Mouse (Mus musculus) intestine, embryonic 14.5 days (tissue): ENCODE data around the gene Spint4. TPM values are rescaled to one million over a fixed set of nuclear protein-coding genes. Genes with fewer than 3 reads are reported as not detected.

Source experiments
- ATAC-seq: fragments of 200-750 bp; cut with Nextera tagmentation; replicated peaks from 2 replicates; pipeline ENCODE4 v1.8.0; 2017; ENCODE audit warnings: low read depth, moderate number of reproducible peaks, moderate TSS enrichment, moderate library complexity; ENCODE audit not compliant: low FRiP score, low TSS enrichment
- DNase-seq: peaks from one replicate; pipeline ENCODE4 v3.0.0-alpha.2; 2018; ENCODE audit warnings: low spot score
- H3K27ac ChIP-seq: fragments of 300-500 bp; sonication (generic); 2 replicates; pipeline ENCODE4 v1.5.1; 2014; ENCODE audit warnings: low read depth, mild to moderate bottlenecking, control low read depth
- H3K27me3 ChIP-seq: fragments of 300-500 bp; sonication (generic); replicated peaks from 2 replicates; pipeline ENCODE4 v1.6.1; 2014; ENCODE audit warnings: low read length, control low read depth; ENCODE audit not compliant: control insufficient read depth, insufficient read depth
- H3K36me3 ChIP-seq: fragments of 300-500 bp; sonication (generic); 2 replicates; pipeline ENCODE4 v1.6.1; 2014; ENCODE audit warnings: low read length, control low read depth; ENCODE audit not compliant: control insufficient read depth, insufficient read depth
- H3K4me1 ChIP-seq: fragments of 300-500 bp; sonication (generic); replicated peaks from 2 replicates; pipeline ENCODE4 v1.6.1; 2014; ENCODE audit warnings: low read length, control low read depth, mixed read lengths; ENCODE audit not compliant: control insufficient read depth, insufficient read depth
- H3K4me2 ChIP-seq: fragments of 300-500 bp; sonication (generic); 2 replicates; pipeline ENCODE4 v1.6.1; 2014; ENCODE audit warnings: low read length
- H3K4me3 ChIP-seq: fragments of 300-500 bp; sonication (generic); 2 replicates; pipeline ENCODE4 v1.5.1; 2014; ENCODE audit warnings: low read depth, low read length, control low read depth, mixed read lengths
- H3K9ac ChIP-seq: fragments of 300-500 bp; sonication (generic); 2 replicates; pipeline ENCODE4 v1.6.1; 2014; ENCODE audit warnings: mild to moderate bottlenecking, low read length
- H3K9me3 ChIP-seq: fragments of 300-500 bp; sonication (generic); 2 replicates; pipeline ENCODE4 v1.6.1; 2016; ENCODE audit warnings: low read length, control low read depth; ENCODE audit not compliant: control insufficient read depth
- WGBS: fragments of 180-500 bp; shearing (Covaris S2); extraction: QIAGEN DNeasy Blood & Tissue Kit; methylation state at CpG from one replicate; pipeline ENCODE4 v1.1.7; 2014; 5-methylcytosine and 5-hydroxymethylcytosine counted together
- polyA plus RNA-seq: library from polyadenylated mRNA; unstranded; fragments of >200 nt; fragmentation: Nextera tagmentation; extraction: Ambion mirVana; gene quantifications from 2 replicates; pipeline ENCODE4 v1.2.1, GENCODE M21; 2014

Gene Spint4
- polyA plus RNA-seq, 1 experiment from 2014 or later, result not detected

DNA sequence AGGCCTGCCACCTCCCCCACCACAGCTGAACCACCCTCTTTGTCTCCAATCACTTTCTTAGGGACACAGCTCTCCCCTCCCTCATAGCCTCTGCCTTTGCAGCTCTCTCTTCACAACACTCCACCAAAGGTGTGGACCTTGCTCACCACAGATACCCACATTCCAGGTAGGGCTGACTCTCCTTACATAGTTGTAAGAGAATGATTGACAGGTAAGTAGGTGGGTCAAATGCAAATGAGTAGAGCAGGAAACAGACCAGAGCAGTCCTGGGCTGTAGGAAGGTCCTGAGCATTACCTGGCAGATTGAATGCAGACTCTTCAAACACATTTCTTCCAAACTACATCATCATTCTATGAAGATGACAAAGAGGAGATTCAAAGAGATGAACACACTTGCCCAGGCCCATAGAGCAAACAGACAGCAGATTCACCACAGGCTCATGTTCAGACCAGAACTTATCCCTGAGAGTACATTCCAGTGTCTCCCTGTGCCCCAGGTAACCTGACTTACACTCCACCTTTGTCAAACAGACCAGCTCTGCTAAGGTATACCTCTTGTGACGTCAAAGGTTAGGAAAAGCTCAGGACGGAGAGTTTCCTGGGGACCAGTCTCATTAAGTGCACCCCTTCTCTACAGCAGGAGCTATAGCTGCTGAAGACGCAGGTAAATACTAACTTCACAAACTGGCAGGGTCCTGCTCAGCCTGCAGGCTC lies 39.2 kb downstream of the Spint4 start:
- peaks cover 10% of the 10 kb centered on the region for H3K4me1 ChIP-seq
- peak overlapping the region; percentile 29; the same call in 1 of the 2 replicates for H3K27ac ChIP-seq
- no peak overlapping the region for H3K4me2 ChIP-seq
- no peak overlapping the region for H3K9ac ChIP-seq
- ATAC-seq (peak; percentile 71), DNase-seq (no peak)
- no peaks in the 10 kb centered on the region for H3K27me3 ChIP-seq
- 58% methylated on average over 3 of the region's 3 CpGs for WGBS
- no peaks in the 10 kb centered on the region for H3K36me3 ChIP-seq
- H3K4me3 ChIP-seq, result no peak overlapping the region
- no peaks in the 10 kb centered on the region for H3K9me3 ChIP-seq

GRCm38 (mm10) chr2:164739876-164740275 lies 41.6 kb downstream of the Spint4 start:
- 60% methylated on average over 7 of the region's 7 CpGs for WGBS
- H3K9me3 ChIP-seq, result no peaks in the 10 kb centered on the region
- H3K27ac ChIP-seq, result no peak overlapping the region
- no peak overlapping the region for H3K4me2 ChIP-seq
- ATAC-seq, result no peak
- no peak for DNase-seq
- H3K27me3 ChIP-seq, result no peaks in the 10 kb centered on the region
- H3K36me3 ChIP-seq, result no peaks in the 10 kb centered on the region
- no peak overlapping the region for H3K4me3 ChIP-seq
- no peaks in the 10 kb centered on the region for H3K4me1 ChIP-seq
- no peak overlapping the region for H3K9ac ChIP-seq

GRCm38 (mm10) chr2:164744987-164745386 lies 46.7 kb downstream of the Spint4 start:
- peak overlapping the region; percentile 95; the same call in 1 of the 2 replicates for H3K9ac ChIP-seq
- peak overlapping the region; percentile 84 for H3K4me3 ChIP-seq
- peaks cover 11% of the 10 kb centered on the region for H3K4me1 ChIP-seq
- DNase-seq (no peak), ATAC-seq (no peak)
- peaks cover 26% of the 10 kb centered on the region for H3K36me3 ChIP-seq
- H3K27me3 ChIP-seq, result no peaks in the 10 kb centered on the region
- H3K9me3 ChIP-seq, result no peaks in the 10 kb centered on the region
- 72% methylated on average over 13 of the region's 13 CpGs for WGBS
- H3K27ac ChIP-seq, result no peak overlapping the region
- peak overlapping the region; percentile 97 for H3K4me2 ChIP-seq

GRCm38 (mm10) chr2:164745843-164746479 lies 47.7 kb downstream of the Spint4 start, which contains the start of the genes Wfdc3 and Dnttip1:
Gene Wfdc3 (minus strand): TSS chr2:164745931.
Gene Dnttip1 (plus strand): TSS chr2:164745983.
- Histone ChIP-seq H3K9ac (peak within 1 kb of the TSS; percentile 95), H3K4me2 (peak within 1 kb of the TSS; percentile 97), H3K4me3 (peak within 1 kb of the TSS; percentile 84), H3K27ac (0 out of 2 replicates have a peak within 1 kb of the TSS, but pooled peaks have one; percentile 16), H3K9me3 (no peaks in the 10 kb centered on the region), H3K27me3 (no peaks in the 10 kb centered on the region), H3K4me1 (peaks cover 11% of the 10 kb centered on the region), H3K36me3 (peaks cover 36% of the 10 kb centered on the region)
- ATAC-seq (peak; percentile 92), DNase-seq (peak; percentile 97)
- WGBS, result under 1% methylated on average over 70 of the region's 70 CpGs

- Histone ChIP-seq H3K27me3 (no peaks in the 10 kb centered on the region), H3K4me3 (peak overlapping the region; percentile 84), H3K4me1 (peaks cover 11% of the 10 kb centered on the region), H3K27ac (no peak overlapping the region), H3K4me2 (peak overlapping the region; percentile 97), H3K36me3 (peaks cover 43% of the 10 kb centered on the region), H3K9ac (peak overlapping the region; percentile 95), H3K9me3 (no peaks in the 10 kb centered on the region)
- ATAC-seq (no peak), DNase-seq (no peak)
- 51% methylated on average over 8 of the region's 8 CpGs for WGBS
These were observed 48.4 kb downstream of the Spint4 start for GRCm38 (mm10) chr2:164746693-164747092.

- DNase-seq (no peak), ATAC-seq (no peak)
- peaks cover 11% of the 10 kb centered on the region for H3K4me1 ChIP-seq
- H3K4me2 ChIP-seq, result no peak overlapping the region
- no peak overlapping the region for H3K4me3 ChIP-seq
- no peaks in the 10 kb centered on the region for H3K9me3 ChIP-seq
- H3K27ac ChIP-seq, result no peak overlapping the region
- H3K27me3 ChIP-seq, result no peaks in the 10 kb centered on the region
- peaks cover 58% of the 10 kb centered on the region for H3K36me3 ChIP-seq
- no peak overlapping the region for H3K9ac ChIP-seq
- 77% methylated on average over 4 of the region's 4 CpGs for WGBS
These were observed 49.9 kb downstream of the Spint4 start for GRCm38 (mm10) chr2:164748191-164748590.

- no peak overlapping the region for H3K9ac ChIP-seq
- H3K36me3 ChIP-seq, result peaks cover 65% of the 10 kb centered on the region
- no peak overlapping the region for H3K27ac ChIP-seq
- 92% methylated on average over 6 of the region's 6 CpGs for WGBS
- H3K9me3 ChIP-seq, result no peaks in the 10 kb centered on the region
- peaks cover 11% of the 10 kb centered on the region for H3K4me1 ChIP-seq
- DNase-seq, result no peak
- H3K27me3 ChIP-seq, result no peaks in the 10 kb centered on the region
- no peak overlapping the region for H3K4me2 ChIP-seq
- ATAC-seq, result no peak
- H3K4me3 ChIP-seq, result no peak overlapping the region
These were observed 50.7 kb downstream of the Spint4 start for GRCm38 (mm10) chr2:164748991-164749390.
